Mouse (Mus musculus) adrenal gland (tissue): ENCODE data around the gene Midn.

Source experiments
- intact Hi-C: fragments of 180-260 bp; cut with DNase I; formaldehyde crosslinking; loops from one replicate; pipeline ENCODE4 v1.15.1; 2025

The Midn gene

DNA sequence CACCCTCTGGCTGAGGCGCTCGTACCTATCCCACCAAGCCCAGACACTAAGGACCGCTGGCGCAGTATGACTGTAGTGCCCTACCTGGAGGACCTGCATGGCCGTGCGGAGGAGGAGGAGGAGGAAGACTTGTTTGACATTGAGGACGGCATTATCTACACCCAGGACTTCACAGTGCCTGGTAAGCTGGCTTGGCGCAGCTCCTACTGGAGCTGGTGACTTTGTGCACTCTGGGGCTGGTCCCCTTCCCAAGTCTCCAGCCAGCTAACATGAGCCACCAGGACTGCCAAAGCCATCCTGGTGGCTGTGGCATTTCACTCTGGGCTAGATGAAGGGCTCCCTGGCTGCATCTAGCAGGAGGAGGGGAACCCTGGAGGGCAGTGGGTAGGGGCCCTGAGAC lies 20.2 kb upstream of the Midn start:
- intact Hi-C loops = no loop called here

DNA sequence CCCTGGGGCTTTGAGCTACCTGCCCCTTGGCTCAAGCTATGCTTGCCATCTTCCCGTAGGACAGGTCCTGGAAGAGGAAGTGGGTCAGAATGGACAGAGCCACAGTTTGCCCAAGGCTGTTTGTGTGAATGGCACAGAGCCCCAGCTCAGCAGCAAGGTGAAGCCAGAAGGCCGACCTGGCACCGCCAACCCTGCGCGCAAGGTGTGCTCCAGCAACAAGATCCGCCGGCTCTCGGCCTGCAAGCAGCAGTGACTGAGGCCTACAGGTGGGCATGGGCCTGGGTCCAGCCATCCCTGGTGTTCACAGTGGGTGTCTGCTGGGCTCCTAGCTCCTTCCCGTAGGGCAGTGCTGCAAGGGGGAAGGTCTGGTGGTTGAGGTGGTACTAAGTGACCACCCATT lies 18.2 kb upstream of the Midn start:
- intact Hi-C loops = no loop called here

DNA sequence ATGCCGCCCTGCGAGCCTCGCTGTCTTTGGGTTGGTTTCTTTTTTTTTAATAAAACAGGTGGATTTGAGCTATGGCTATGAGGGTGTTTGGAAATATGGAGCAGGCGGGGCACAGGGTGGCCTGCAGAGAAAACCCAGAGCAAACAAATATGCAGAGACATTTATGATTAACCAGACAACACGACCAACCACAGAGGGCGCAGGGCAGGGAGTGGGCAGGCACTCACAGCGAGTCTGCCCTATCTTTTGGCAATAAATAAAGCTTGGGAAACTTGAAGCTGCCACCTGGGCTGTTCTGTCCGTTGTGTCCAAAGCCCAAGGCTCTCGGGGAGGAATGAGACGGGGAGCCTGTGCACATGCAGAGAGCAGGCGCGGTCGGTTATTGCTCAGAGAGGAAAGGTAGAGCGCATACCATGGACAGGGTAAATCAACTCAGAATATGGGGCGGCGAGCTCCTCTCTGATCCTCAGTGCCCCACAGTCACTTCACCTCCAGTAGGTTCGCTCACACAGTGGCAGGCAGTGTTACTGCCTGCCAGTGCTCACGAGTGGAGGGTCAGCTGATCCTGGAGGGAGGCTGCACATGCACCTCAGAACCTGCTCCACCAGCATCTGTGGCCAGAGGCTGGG lies 17.6 kb upstream of the Midn start:
- intact Hi-C loops = no loop called here

DNA sequence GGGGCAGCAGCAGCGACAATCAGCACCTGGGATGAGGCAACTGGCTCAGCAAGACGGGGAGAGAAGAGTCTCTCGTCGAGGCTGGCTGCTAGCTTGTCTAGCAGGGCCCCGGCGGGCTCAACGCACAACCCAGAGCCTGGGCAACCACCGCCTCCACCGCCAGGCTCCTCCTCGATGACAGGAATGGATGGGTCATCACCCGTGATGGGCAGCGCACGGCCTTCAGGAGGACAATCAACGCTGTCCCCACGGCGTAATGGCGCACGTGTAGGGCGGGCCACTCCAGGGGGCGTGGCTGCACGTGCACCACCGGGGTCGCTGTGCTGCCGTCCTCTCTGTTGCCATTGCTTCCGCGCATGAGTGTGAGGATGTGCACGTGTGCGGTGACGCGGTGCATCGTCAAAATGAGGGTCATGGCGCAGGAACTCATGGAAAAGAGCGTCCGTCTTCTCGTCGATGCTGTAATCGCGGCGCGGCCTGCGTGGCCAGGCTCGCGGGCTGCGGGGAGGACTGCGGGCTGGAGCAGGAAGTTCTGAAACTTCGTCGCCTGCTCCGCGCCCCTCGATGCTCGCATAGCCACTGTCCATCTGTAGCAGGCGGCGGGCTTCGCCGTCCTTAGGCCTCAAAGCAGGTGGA lies 16.6 kb upstream of the Midn start:
- intact Hi-C loops = no loop called here

DNA sequence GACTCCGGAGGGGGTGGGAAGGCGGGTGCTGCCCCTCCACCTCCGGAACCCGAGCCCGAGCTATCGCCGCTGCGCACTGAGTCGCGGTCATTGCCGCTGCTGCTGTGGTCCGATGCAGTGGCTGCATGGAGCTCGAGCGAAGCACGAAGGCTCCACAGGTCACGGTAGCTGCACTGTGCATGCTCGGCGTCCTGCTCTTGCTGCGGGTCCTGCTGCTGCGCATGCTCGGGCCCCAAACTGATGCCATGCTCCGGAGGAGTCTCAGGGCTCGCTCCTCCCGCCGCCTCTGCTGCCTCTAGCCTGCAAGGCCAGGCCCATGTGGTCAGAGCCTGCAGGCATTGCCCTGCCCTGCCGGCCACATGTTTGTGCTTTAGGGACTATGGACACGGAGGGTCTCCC lies 16.1 kb upstream of the Midn start:
- intact Hi-C loops = no loop called here

DNA sequence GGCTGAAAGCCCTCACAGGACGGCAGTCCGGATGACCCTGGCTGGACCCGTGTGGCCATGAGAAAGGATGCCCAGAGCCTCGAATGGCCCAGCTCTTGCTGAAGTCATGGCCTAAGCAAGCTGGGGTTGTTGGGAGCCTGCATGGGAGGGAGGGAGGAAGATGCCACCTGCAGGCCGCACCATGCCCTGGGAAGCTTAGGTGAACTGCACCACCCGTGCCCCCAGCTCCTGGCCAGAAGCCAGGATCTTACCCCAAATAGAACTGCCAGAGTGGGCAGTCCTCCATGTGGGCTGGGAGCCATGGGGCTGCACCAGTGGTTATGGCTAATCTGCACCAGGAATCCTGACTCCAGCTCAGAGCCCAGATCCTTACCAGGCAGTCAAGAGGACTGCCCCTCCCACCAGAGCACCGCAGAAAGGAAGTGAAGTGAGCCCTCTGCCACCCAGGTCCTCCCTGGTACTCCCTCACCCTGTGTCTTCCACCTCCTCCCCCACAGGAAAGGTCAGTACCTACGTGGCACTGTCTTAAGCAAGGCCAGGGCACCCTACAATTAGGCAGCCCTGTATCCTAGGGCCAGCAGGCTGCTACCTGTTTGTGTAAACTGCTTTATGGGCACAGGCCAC lies 14.7 kb upstream of the Midn start:
- intact Hi-C loops = no loop called here

DNA sequence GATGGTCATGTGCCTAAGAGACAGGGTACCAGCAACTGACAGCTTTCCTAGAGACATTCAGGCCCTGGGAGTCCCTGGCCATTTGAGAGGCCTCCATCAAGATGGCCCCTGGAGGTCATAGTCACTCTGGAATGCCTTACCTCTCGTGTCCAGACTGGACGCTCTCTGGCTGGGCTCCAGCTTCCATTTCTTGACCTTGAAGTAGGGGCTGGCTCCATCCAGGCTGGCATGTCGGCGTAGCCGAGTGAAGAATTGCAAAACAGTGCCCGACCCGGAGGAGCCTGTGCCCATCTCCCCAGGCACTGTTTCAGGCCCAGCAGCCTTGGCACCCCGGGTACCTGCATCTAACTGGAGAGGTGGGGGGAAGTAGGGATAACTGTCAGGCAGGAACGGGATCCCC lies 13.7 kb upstream of the Midn start:
- intact Hi-C loops = loop anchor here (2.0 kb wide), 1 partner anchor 16 kb away; no protein-coding TSS in a partner anchor

DNA sequence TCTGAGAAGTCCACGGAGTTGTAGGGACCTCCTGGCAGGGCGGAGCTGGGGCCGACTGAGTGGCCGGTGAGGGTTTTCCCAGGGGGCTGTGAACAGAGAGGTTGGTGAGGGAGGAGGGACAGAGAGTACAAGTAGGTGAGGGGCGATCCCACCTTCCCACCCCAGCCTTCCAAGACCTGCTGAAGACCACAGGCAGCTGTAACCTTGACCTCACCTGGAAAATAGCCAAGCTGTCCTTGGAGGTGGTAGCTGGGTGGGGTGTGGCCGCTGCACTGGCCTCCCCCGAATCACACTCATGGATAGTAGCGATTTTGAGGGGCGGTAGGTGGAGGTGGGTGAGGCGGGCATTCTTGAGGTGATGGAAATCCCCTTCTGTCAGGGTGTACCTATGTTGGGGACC lies 12.9 kb upstream of the Midn start:
- intact Hi-C loops = loop anchor here (2.0 to 5.0 kb wide), 2 partner anchors 16 to 173 kb away; partner anchors contain the start of gene Wdr18

DNA sequence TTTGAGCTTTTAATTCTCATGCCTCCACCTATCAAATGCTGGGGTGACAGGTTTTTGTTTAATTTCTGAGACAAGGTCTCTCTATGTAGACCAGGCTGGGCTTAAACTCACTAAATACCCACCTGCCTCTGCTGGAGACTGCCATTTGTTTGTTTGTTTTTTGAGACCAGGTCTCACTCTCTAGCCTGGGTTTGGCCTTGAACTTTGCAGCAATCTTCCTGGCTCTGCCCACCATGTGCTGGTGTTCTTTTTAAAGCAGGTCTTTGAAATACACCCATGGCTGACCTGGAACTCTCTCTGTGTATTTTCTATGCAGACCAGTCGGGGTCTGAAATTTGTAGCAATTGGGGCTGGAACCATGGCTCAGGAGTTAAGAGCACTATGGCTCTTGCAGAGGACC lies 12.4 kb upstream of the Midn start:
- intact Hi-C loops = loop anchor here (2.0 to 5.0 kb wide), 2 partner anchors 17 to 173 kb away; partner anchors contain the start of gene Wdr18

DNA sequence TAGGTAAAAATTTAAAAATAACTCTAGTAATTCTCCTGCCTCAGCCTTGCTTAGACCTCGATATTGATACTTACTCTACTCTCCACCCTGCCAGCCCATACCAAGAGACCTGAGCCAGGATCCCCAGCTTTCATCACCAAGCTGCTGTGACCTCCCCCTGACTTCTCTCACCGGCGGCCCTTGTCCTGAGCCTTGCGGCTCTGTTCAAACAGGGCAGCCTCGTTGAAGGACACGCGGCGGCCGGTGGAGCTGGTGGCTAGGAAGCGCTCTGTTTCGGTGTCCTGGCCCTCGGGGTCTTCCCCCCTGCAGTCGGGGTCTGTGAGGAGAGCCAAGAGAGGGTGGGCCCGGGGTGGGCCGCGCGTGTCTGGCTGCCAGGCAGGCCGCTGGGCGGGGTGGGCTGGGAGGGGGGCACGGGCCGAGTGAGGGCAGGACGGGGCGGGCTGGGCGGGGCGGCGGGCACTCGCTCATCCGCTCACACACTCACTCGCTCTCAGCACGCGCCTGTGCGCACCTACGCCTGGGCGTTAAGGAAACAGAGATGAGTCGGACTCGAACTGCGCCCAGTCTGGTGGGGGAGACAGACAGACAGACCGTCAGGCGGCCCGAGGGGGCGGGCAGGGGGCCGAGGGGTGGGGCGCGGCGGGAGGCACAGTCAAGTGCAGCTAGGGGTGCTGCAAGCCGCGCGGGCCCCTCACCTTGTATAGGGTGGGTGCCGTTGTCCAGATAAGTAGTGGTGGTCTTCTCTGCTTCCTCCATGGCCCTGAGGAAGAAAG lies 11.7 kb upstream of the Midn start:
- intact Hi-C loops = loop anchor here (5.0 kb wide), 1 partner anchor 174 kb away; the partner anchor contains the start of gene Wdr18

DNA sequence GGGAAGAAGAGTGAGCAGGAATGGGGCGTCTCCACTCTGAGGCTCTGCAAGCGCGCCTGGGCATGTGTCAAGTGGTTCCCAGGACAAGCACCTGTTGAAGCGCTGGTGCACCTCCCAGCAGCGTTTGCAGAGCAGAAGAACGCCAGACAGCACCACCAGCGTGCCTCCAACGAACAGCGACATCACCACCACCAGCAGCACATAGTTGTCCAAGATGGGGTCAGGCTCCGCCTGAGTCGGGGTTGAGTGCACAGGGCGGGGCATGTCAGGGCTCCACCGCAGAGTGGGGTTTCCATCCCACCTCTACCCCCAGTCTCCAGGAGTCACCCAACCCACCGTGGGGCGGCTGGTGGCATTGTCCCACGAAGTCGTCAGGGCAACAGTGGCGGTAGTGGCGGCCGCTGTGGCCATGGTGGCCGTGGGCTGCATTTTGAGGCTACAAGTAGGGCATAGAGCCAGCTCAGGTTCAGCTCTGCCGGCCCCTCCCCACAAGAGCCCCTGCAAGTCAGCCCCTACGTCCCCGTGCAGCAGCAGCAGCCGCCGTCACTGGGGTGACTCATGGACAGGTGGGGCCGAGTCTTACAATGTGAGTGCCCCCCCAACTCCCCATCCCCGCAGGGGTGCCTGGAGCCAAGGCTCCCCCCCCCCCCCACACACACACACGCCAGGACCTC lies 11.0 kb upstream of the Midn start:
- intact Hi-C loops = loop anchor here (5.0 kb wide), 1 partner anchor 175 kb away; the partner anchor contains the start of gene Wdr18

DNA sequence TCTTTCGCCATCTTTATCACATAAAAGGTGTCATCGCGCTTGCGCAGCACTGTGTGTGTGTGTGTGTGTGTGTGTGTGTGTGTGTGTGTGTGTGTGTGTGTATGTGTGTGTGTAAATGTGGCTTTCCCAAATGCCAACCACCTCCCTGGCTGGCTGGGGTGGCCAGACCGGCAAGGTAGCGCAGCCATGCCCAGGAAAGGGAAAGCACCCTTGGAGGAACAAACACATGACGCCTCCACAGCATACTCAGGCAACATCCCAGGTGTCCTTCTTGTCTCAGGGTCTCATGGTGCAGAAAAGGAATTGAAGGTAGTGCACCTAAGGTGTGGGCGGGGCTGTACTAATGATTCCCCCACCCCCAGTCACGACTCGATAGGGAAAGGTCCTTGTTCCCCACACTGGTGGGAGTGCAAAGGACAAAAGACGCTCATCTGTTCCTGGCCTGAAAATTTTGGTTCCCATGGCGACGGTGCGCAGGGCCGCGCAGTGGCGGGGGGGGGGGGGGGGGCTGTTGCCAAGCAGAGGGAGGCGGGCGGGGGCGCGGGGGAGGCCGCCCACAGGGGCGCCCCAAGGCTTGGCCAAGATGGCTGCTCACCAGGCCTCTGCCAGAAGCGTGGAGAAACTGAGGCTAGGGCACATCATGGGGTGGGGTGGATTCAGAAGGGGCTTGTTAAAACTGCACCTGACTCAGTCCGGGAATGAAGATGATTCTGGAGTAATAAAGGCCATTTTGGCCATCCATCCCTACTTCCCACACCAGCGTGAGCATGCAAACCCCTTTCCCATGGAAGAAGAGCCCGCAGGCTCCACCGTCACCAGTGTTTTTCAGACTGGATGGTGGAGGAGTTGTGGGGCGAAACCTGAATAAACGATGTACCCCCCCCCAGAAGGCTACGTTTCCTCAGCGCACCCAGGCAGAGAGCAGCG lies 10.2 kb upstream of the Midn start:
- intact Hi-C loops = loop anchor here (5.0 kb wide), 1 partner anchor 176 kb away; the partner anchor contains the start of gene Wdr18

DNA sequence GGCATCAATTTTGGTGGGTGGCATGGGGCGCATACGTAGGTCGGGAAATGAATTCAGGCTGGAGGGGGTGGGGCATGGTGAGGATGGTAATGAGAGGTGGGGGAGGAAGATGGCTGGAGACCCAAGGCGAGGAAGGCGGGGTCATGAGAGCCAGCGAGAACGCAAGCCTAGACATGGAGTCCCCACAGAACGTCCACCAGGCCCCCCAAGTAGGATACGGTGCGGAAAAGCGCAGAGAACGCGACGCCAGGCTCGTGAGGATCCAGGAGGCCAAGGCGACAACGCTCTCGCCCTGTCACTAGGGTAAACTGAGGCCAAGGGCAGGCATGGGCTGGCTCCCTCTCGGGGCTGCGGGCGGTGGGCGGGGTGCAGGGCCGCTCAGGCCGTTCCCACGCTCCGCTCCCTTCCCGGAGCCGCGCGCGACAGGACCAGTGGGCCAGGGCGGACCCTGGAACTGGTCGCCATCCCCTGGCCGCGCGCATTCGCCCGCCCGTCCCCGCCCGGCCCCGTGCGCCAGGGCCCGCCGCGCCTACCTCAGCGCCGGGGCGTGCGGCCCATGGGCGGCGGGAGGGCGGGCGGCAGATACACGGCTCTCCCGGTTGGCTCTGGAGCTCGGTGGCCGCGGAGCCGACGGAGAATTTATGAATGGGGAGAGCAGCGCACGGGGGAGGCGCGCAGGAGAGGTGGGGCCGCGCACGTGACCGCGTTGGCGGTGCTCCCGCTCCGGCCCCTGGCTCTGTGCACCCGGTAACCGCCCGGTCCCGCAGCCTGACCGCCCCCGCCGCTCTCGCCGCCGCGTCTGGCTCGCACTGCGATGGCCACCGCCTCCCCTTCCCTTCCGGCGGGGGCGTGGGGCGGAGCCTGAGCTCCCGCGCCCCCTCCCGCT lies 9.3 kb upstream of the Midn start, which contains the start of gene Atp5d:
Gene Atp5d, plus strand, starts transcription at position 80 of the 886 bp plus-strand sequence.
- intact Hi-C loops = loop anchor here (5.0 kb wide), 1 partner anchor 176 kb away; the partner anchor contains the start of gene Wdr18

DNA sequence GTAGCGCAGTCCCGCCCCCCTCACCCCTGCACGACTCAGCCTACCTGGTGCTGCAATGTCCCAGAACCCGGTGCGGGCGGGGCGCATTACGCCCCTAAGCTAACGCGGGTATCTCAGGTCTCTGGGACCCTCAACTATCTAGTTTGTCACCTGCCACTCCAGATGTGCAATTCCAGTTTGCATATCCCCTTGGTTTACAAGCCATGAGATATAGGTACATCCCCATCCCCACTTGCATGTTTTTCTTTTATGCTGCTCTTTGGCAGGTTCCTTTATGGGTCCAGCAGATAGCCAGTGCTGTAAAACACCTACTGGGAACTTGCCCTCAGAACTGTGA lies 8.7 kb upstream of the Midn start:
- intact Hi-C loops = loop anchor here (5.0 kb wide), 1 partner anchor 177 kb away; the partner anchor contains the start of gene Wdr18

DNA sequence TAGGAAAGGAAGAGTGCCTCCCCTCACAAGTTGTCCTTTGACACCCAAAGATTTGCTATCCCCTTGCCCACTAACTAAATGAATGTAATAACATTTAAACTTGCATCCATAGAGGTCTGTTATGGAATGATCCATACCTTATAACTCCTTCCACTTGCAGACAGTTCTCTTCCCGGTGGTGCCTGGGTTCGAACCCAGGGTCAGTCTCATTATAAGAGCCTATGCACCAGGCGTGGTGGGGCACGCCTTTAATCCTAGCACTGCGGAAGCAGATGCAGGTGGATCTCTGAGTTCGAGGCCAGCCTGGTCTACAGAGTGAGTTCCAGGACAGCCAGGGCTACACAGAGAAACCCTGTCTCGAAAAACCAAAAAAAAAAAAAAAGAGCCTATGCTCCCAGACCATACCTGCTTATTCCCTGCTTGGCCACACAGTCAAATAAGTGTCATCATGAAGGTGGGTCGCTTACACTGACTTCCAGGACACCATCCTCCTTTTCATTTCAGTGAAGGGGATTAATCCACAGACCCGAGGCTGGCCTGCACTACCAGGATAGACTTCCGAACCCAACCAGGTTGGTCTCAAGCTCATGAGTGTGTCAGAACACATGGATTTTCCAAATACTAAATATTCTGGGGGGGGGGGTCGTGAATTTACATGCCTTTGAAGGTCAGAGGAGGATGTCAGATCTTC lies 8.0 kb upstream of the Midn start:
- intact Hi-C loops = loop anchor here (5.0 kb wide), 2 partner anchors 153 to 178 kb away; partner anchors contain the start of genes Cnn2 and Wdr18

DNA sequence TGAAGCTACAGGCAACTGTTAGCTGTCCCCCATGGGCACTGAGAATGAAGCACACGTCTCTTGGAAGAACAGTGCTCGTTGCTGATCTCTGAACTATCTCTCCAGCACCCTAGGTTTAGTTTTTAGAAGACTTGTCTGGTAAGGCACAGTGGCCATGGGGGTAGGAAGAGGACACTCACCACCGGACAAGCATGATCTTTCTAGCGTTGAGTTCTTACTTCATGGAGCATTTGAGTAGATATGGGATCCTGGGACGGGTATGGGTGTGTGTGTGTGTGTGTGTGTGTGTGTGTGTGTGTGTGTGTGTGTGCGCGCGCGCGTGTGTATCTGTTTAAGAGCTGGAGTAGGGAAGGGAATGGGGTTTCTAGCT lies 7.4 kb upstream of the Midn start, which contains the start of gene Cbarp:
Gene Cbarp, minus strand, starts transcription at position 170 of the 370 bp plus-strand sequence.
- intact Hi-C loops = loop anchor here (5.0 kb wide), 1 partner anchor 153 kb away; the partner anchor contains the start of gene Cnn2

DNA sequence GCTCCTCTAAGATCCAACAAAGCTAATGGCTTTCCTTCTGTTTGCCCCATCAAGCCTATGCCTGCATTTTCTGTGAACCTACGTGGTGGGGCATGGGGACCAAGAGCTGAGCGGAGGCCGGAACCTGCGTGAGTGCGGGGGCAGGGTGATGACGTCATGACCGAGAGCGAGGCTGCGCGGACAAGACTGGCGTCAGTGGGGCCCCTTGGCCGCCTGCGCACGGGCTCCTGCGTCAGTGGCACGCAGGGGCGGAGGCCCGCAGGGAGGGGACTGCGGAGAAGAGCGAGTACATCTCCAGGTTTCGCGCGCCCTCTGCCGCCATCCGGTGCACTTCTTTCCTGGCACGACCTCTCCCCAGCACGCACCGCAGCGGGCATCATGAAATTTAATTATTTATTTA lies 6.8 kb upstream of the Midn start:
- intact Hi-C loops = loop anchor here (5.0 kb wide), 1 partner anchor 154 kb away; the partner anchor contains the start of gene Cnn2
